Mouse (Mus musculus): Measurements from ENCODE around the gene Cux2. TPM values are rescaled to one million over a fixed set of nuclear protein-coding genes. Genes with fewer than 3 reads are reported as not detected.

Gene Cux2
- polyA plus RNA-seq, 1 experiment, result 1.2 TPM

GRCm38 (mm10) chr5:121807186-121807585, 242.7 kb downstream of the Cux2 start:
- no peak for TF ChIP-seq POLR2A (IDR thresholded peaks at IDR 0.05; ENCODE audit: borderline replicate concordance, control insufficient read depth, low read depth, low read length)
- no peak for TF ChIP-seq CTCF (IDR thresholded peaks at IDR 0.05; ENCODE audit: control insufficient read depth, insufficient read depth, low read length)
- Histone ChIP-seq H3K27ac (ENCODE audit: control insufficient read depth, insufficient read depth, low read depth, low read length, poor library complexity) (no peak overlapping the region), H3K4me1 (ENCODE audit: control insufficient read depth, insufficient read depth, low read length) (peaks cover 4% of the 10 kb centered on the region), H3K4me3 (replicated peaks; ENCODE audit: control insufficient read depth, low read depth, low read length) (no peak overlapping the region)
- 86% methylated on average over 3 of the region's 3 CpGs for WGBS

Other genes with a start within 250 kb of the Cux2 start
- 17.1 and 36.8 TPM in 2 replicates for gene Sh2b3, start 212.5 kb downstream of the Cux2 start, polyA plus RNA-seq (2011; ENCODE audit: insufficient read depth, insufficient read length, low replicate concordance, missing spikeins)
- gene Pheta1, start 201.1 kb downstream of the Cux2 start, polyA plus RNA-seq (2011; ENCODE audit: insufficient read depth, insufficient read length, low replicate concordance, missing spikeins), result 2.6 and 6.7 TPM in 2 replicates
- 4.3 and 6.0 TPM in 2 replicates for gene Myl2, start 50.8 kb upstream of the Cux2 start, polyA plus RNA-seq (2011; ENCODE audit: insufficient read depth, insufficient read length, low replicate concordance, missing spikeins)
- 4.5 and 8.2 TPM in 2 replicates for gene Ccdc63, start 90.7 kb upstream of the Cux2 start, polyA plus RNA-seq (2011; ENCODE audit: insufficient read depth, insufficient read length, low replicate concordance, missing spikeins)
- gene Ppp1cc, start 108.2 kb upstream of the Cux2 start, polyA plus RNA-seq (2011; ENCODE audit: insufficient read depth, insufficient read length, low replicate concordance, missing spikeins), result 221 and 312 TPM in 2 replicates
- gene Hvcn1, start 156.7 kb upstream of the Cux2 start, polyA plus RNA-seq (2011; ENCODE audit: insufficient read depth, insufficient read length, low replicate concordance, missing spikeins), result 18.2 and 30.0 TPM in 2 replicates
- 6.5 and 17.7 TPM in 2 replicates for gene Tctn1, start 214.4 kb upstream of the Cux2 start, polyA plus RNA-seq (2011; ENCODE audit: insufficient read depth, insufficient read length, low replicate concordance, missing spikeins)
- 5.0 and 7.2 TPM in 2 replicates for gene Pptc7, start 234.3 kb upstream of the Cux2 start, polyA plus RNA-seq (2011; ENCODE audit: insufficient read depth, insufficient read length, low replicate concordance, missing spikeins)